Mouse (Mus musculus): ENCODE data around the gene Tulp2.

- TF ChIP-seq NRF1 (IDR thresholded peaks at IDR 0.05; ENCODE audit: insufficient read depth, low read depth, low read length, poor library complexity, severe bottlenecking) (no peak), RCOR1 (IDR thresholded peaks at IDR 0.05; ENCODE audit: low read depth, low read length) (no peak), EP300 (IDR thresholded peaks at IDR 0.05; ENCODE audit: low read depth in 1 of 2, low read length in 2 of 2) (no peak), GATA1 (IDR thresholded peaks at IDR 0.05; ENCODE audit: low read depth, low read length) (no peak), TCF12 (IDR thresholded peaks at IDR 0.05; ENCODE audit: low read depth, low read length) (no peak), TAL1 (IDR thresholded peaks at IDR 0.05; ENCODE audit: low read length) (no peak), POLR2AphosphoS2 (IDR thresholded peaks at IDR 0.05; ENCODE audit: low read length) (no peak), RAD21 (IDR thresholded peaks at IDR 0.05; ENCODE audit: low read depth, low read length) (no peak), TBP (IDR thresholded peaks at IDR 0.05; ENCODE audit: low read depth, low read length) (no peak), E2F4 (IDR thresholded peaks at IDR 0.05; ENCODE audit: borderline replicate concordance, low read depth, low read length) (no peak)
These were observed 16.6 kb upstream of the Tulp2 start for GRCm38 (mm10) chr7:45465112-45465511.

Data from MEL (cell line).